Mouse (Mus musculus) limb, embryonic 11.5 days (tissue): ENCODE measurements around the gene Thada. TPM values are rescaled to one million over a fixed set of nuclear protein-coding genes. Genes with fewer than 3 reads are reported as not detected.
"Not testable (repeated sequence)": the region's sequence is repeated elsewhere in the genome, so short reads cannot be mapped to it uniquely, and the experiment has no call there.

Experiments
- ATAC-seq: fragments of 200-750 bp; cut with Nextera tagmentation; 2 replicates; pipeline ENCODE4 v1.8.0; 2017; ENCODE audit warnings: low read depth; ENCODE audit not compliant: insufficient number of reproducible peaks, low FRiP score, low TSS enrichment
- DNase-seq: peaks from one replicate; pipeline ENCODE4 v3.0.0-alpha.2; 2015; ENCODE audit warnings: low spot score
- H3K27ac ChIP-seq: fragments of 300-500 bp; sonication (generic); replicated peaks from 2 replicates; pipeline ENCODE4 v1.5.1; 2014; ENCODE audit warnings: low read depth, mild to moderate bottlenecking, low read length
- H3K27me3 ChIP-seq: fragments of 300-500 bp; sonication (generic); 2 replicates; pipeline ENCODE4 v1.6.1; 2014; ENCODE audit warnings: mild to moderate bottlenecking, low read length, mixed read lengths; ENCODE audit not compliant: control insufficient read depth, insufficient read depth
- H3K36me3 ChIP-seq: fragments of 300-500 bp; sonication (generic); 2 replicates; pipeline ENCODE4 v1.6.1; 2014; ENCODE audit warnings: mild to moderate bottlenecking, low read length, moderate library complexity, mixed read lengths; ENCODE audit not compliant: control insufficient read depth, insufficient read depth
- H3K4me1 ChIP-seq: fragments of 300-500 bp; sonication (generic); 2 replicates; pipeline ENCODE4 v1.6.1; 2014; ENCODE audit warnings: low read length, mixed read lengths; ENCODE audit not compliant: control insufficient read depth, insufficient read depth
- H3K4me2 ChIP-seq: fragments of 300-500 bp; sonication (generic); 2 replicates; pipeline ENCODE4 v1.6.1; 2014; ENCODE audit warnings: low read depth, mild to moderate bottlenecking, moderate library complexity; ENCODE audit not compliant: severe bottlenecking
- H3K4me3 ChIP-seq: fragments of 300-500 bp; sonication (generic); 2 replicates; pipeline ENCODE4 v1.5.1; 2014; ENCODE audit warnings: low read depth, low read length
- H3K9ac ChIP-seq: fragments of 300-500 bp; sonication (generic); 2 replicates; pipeline ENCODE4 v1.6.1; 2014; ENCODE audit warnings: mild to moderate bottlenecking, low read length
- H3K9me3 ChIP-seq: fragments of 300-500 bp; sonication (generic); 2 replicates; pipeline ENCODE4 v1.6.1; 2016; ENCODE audit warnings: low read length; ENCODE audit not compliant: control insufficient read depth
- WGBS: fragments of 180-500 bp; shearing (Covaris S2); extraction: QIAGEN DNeasy Blood & Tissue Kit; methylation state at CpG from one replicate; pipeline ENCODE4 v1.1.7; 2014; 5-methylcytosine and 5-hydroxymethylcytosine counted together
- polyA plus RNA-seq: library from polyadenylated mRNA; unstranded; fragments of >200 nt; fragmentation: Nextera tagmentation; extraction: Ambion mirVana; gene quantifications from 2 replicates; pipeline ENCODE4 v1.2.1, GENCODE M21; 2014

Gene Thada
- polyA plus RNA-seq, 1 experiment from 2014 or later = 12.6 TPM

DNA sequence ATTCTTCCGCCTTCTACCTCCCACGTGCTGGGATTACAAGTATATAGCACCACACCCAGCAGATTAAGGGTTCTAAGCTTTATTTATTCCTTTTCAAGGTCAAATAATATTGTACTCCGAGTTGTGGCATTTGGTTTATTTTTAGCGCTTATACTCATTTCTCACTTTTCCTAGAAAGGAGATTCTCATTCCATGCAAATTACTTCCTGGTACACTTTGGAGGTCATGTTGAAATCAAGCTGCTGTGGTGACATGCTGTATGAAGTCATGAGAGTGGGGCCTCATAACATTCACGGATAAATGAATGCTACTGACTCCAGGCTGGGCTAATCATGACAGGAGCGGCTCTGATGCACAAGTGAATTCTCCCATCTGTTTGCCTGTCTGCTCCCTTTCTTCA lies 239.3 kb downstream of the Thada start:
- Histone ChIP-seq H3K27ac (no peak overlapping the region), H3K27me3 (no peaks in the 10 kb centered on the region), H3K4me1 (peaks cover 10% of the 10 kb centered on the region), H3K4me2 (no peak overlapping the region), H3K9me3 (no peaks in the 10 kb centered on the region), H3K4me3 (no peak overlapping the region), H3K9ac (no peak overlapping the region), H3K36me3 (no peaks in the 10 kb centered on the region)
- DNase-seq (no peak), ATAC-seq (no peak)
- 91% methylated on average over 6 of the region's 6 CpGs for WGBS

- no peak overlapping the region for H3K4me2 ChIP-seq
- no peak overlapping the region for H3K4me3 ChIP-seq
- ATAC-seq = no peak
- WGBS = 70% methylated on average over 5 of the region's 5 CpGs
- H3K27me3 ChIP-seq = no peaks in the 10 kb centered on the region
- no peaks in the 10 kb centered on the region for H3K9me3 ChIP-seq
- H3K4me1 ChIP-seq = peaks cover 10% of the 10 kb centered on the region
- H3K27ac ChIP-seq = no peak overlapping the region
- no peak for DNase-seq
- H3K9ac ChIP-seq = no peak overlapping the region
- no peaks in the 10 kb centered on the region; the same call in 1 of the 2 replicates for H3K36me3 ChIP-seq
Measured at GRCm38 (mm10) chr17:84226231-84226630, 239.8 kb downstream of the Thada start.

GRCm38 (mm10) chr17:84224217-84224887 lies 241.7 kb downstream of the Thada start:
- peaks cover 10% of the 10 kb centered on the region for H3K4me1 ChIP-seq
- no peak overlapping the region for H3K4me2 ChIP-seq
- H3K9ac ChIP-seq = no peak overlapping the region
- H3K27me3 ChIP-seq = no peaks in the 10 kb centered on the region
- no peaks in the 10 kb centered on the region; the same call in 1 of the 2 replicates for H3K36me3 ChIP-seq
- WGBS = 60% methylated on average over 15 of the region's 15 CpGs
- H3K9me3 ChIP-seq = no peaks in the 10 kb centered on the region
- H3K27ac ChIP-seq = no peak overlapping the region
- DNase-seq = no peak
- H3K4me3 ChIP-seq = no peak overlapping the region
- ATAC-seq = no peak

GRCm38 (mm10) chr17:84218841-84219240 lies 247.2 kb downstream of the Thada start:
- not testable (repeated sequence) for ATAC-seq, H3K27me3 ChIP-seq, H3K36me3 ChIP-seq, H3K4me1 ChIP-seq, H3K27ac ChIP-seq, H3K9ac ChIP-seq, H3K9me3 ChIP-seq, DNase-seq, H3K4me2 ChIP-seq, H3K4me3 ChIP-seq
- WGBS = 95% methylated on average over 2 of the region's 2 CpGs

- no peaks in the 10 kb centered on the region for H3K4me1 ChIP-seq
- no peak overlapping the region for H3K4me2 ChIP-seq
- no peak overlapping the region for H3K9ac ChIP-seq
- H3K36me3 ChIP-seq = no peaks in the 10 kb centered on the region; the same call in 1 of the 2 replicates
- DNase-seq = no peak
- H3K4me3 ChIP-seq = no peak overlapping the region
- ATAC-seq = no peak
- no peaks in the 10 kb centered on the region for H3K27me3 ChIP-seq
- no peaks in the 10 kb centered on the region for H3K9me3 ChIP-seq
- WGBS = 82% methylated on average over 3 of the region's 3 CpGs
- H3K27ac ChIP-seq = no peak overlapping the region
Measured at GRCm38 (mm10) chr17:84217696-84218095, 248.3 kb downstream of the Thada start.

- H3K27ac ChIP-seq = no peak overlapping the region
- H3K4me1 ChIP-seq = no peaks in the 10 kb centered on the region
- no peaks in the 10 kb centered on the region for H3K9me3 ChIP-seq
- H3K4me3 ChIP-seq = no peak overlapping the region
- DNase-seq (no peak), ATAC-seq (no peak)
- no peaks in the 10 kb centered on the region; the same call in 1 of the 2 replicates for H3K36me3 ChIP-seq
- H3K4me2 ChIP-seq = no peak overlapping the region
- WGBS = 72% methylated on average over 6 of the region's 6 CpGs
- no peaks in the 10 kb centered on the region for H3K27me3 ChIP-seq
- H3K9ac ChIP-seq = no peak overlapping the region
Measured at GRCm38 (mm10) chr17:84215264-84215960, 250.6 kb downstream of the Thada start.

- DNase-seq = no peak
- WGBS = 85% methylated on average over 3 of the region's 3 CpGs
- Histone ChIP-seq H3K27me3 (no peaks in the 10 kb centered on the region), H3K4me2 (no peak overlapping the region), H3K36me3 (no peaks in the 10 kb centered on the region; the same call in 1 of the 2 replicates), H3K4me3 (no peak overlapping the region), H3K9me3 (no peaks in the 10 kb centered on the region), H3K4me1 (no peaks in the 10 kb centered on the region), H3K9ac (no peak overlapping the region), H3K27ac (no peak overlapping the region)
- no peak for ATAC-seq
Measured at GRCm38 (mm10) chr17:84213464-84213863, 252.5 kb downstream of the Thada start.

DNA sequence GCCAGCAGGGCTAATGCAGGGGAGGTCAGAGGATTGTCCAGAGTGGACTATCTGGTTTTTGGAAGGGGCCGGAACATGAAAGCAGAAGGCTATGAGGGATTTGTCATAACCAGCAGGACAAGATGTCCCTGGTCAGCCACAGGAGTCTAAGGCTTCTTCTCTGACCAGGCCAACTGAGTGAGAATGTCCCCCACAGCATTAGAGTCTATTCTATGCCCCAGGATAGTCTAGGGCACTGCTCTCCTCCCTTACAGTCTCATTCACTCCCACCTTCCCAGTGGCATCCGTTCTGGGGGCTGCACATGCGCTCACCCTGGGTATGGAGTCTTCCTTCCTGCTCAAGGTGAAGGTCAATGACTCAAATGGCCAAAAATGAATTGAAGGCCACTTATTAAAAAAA lies 258.4 kb downstream of the Thada start:
- Histone ChIP-seq H3K27me3 (no peaks in the 10 kb centered on the region), H3K9ac (no peak overlapping the region), H3K36me3 (no peaks in the 10 kb centered on the region), H3K4me2 (no peak overlapping the region), H3K4me3 (no peak overlapping the region), H3K4me1 (peaks cover 6% of the 10 kb centered on the region; the same call in 1 of the 2 replicates), H3K9me3 (no peaks in the 10 kb centered on the region), H3K27ac (no peak overlapping the region)
- WGBS = 98% methylated on average over 3 of the region's 3 CpGs
- no peak for DNase-seq
- ATAC-seq = no peak
